Mouse (Mus musculus): Measurements from ENCODE around the gene Dner. TPM values are rescaled to one million over a fixed set of nuclear protein-coding genes. Genes with fewer than 3 reads are reported as not detected.

Gene Dner
- polyA plus RNA-seq, 1 experiment from 2014 or later, result 244 TPM

- DNase-seq, result no peak
- H3K4me1 ChIP-seq (ENCODE audit: control insufficient read depth, insufficient read depth, low read length), result peaks cover 6% of the 10 kb centered on the region; the same call in 1 of the 2 replicates
- ATAC-seq (ENCODE audit: low FRiP score, low TSS enrichment), result no peak
- H3K27me3 ChIP-seq (ENCODE audit: control insufficient read depth, insufficient read depth, low read length), result no peaks in the 10 kb centered on the region
- peaks cover 11% of the 10 kb centered on the region; the same call in 1 of the 2 replicates for H3K36me3 ChIP-seq (ENCODE audit: control insufficient read depth, insufficient read depth, low read length)
- no peaks in the 10 kb centered on the region for H3K9me3 ChIP-seq (ENCODE audit: control insufficient read depth, low read length)
- no peak overlapping the region for H3K4me3 ChIP-seq (replicated peaks; ENCODE audit: low read depth, low read length)
- no peak overlapping the region for H3K4me2 ChIP-seq (ENCODE audit: low read length)
- 47% methylated on average over 2 of the region's 2 CpGs for WGBS
- H3K9ac ChIP-seq (replicated peaks; ENCODE audit: low read length), result no peak overlapping the region
- H3K27ac ChIP-seq (replicated peaks; ENCODE audit: low read depth, low read length), result no peak overlapping the region
These were observed 276.6 kb downstream of the Dner start for GRCm38 (mm10) chr1:84419416-84419815.

GRCm38 (mm10) chr1:84418511-84418910 lies 277.5 kb downstream of the Dner start:
- H3K9ac ChIP-seq (replicated peaks; ENCODE audit: low read length), result no peak overlapping the region
- ATAC-seq (ENCODE audit: low FRiP score, low TSS enrichment) (no peak), DNase-seq (peak; percentile 36)
- no peak overlapping the region for H3K4me3 ChIP-seq (replicated peaks; ENCODE audit: low read depth, low read length)
- WGBS, result 42% methylated on average over 9 of the region's 9 CpGs
- no peaks in the 10 kb centered on the region for H3K9me3 ChIP-seq (ENCODE audit: control insufficient read depth, low read length)
- no peak overlapping the region; the same call in 1 of the 2 replicates for H3K27ac ChIP-seq (replicated peaks; ENCODE audit: low read depth, low read length)
- no peaks in the 10 kb centered on the region for H3K27me3 ChIP-seq (ENCODE audit: control insufficient read depth, insufficient read depth, low read length)
- no peak overlapping the region for H3K4me2 ChIP-seq (ENCODE audit: low read length)
- H3K36me3 ChIP-seq (ENCODE audit: control insufficient read depth, insufficient read depth, low read length), result peaks cover 11% of the 10 kb centered on the region; the same call in 1 of the 2 replicates
- H3K4me1 ChIP-seq (ENCODE audit: control insufficient read depth, insufficient read depth, low read length), result peaks cover 6% of the 10 kb centered on the region; the same call in 1 of the 2 replicates

GRCm38 (mm10) chr1:84417761-84418238 lies 278.2 kb downstream of the Dner start:
- Histone ChIP-seq H3K36me3 (ENCODE audit: control insufficient read depth, insufficient read depth, low read length) (peaks cover 11% of the 10 kb centered on the region; the same call in 1 of the 2 replicates), H3K27ac (replicated peaks; ENCODE audit: low read depth, low read length) (no peak overlapping the region), H3K4me1 (ENCODE audit: control insufficient read depth, insufficient read depth, low read length) (peaks cover 6% of the 10 kb centered on the region; the same call in 1 of the 2 replicates), H3K9ac (replicated peaks; ENCODE audit: low read length) (no peak overlapping the region), H3K9me3 (ENCODE audit: control insufficient read depth, low read length) (no peaks in the 10 kb centered on the region), H3K27me3 (ENCODE audit: control insufficient read depth, insufficient read depth, low read length) (no peaks in the 10 kb centered on the region), H3K4me3 (replicated peaks; ENCODE audit: low read depth, low read length) (no peak overlapping the region), H3K4me2 (ENCODE audit: low read length) (no peak overlapping the region)
- ATAC-seq (ENCODE audit: low FRiP score, low TSS enrichment), result no peak
- peak; percentile 38 for DNase-seq
- WGBS, result 53% methylated on average over 9 of the region's 9 CpGs

- Histone ChIP-seq H3K4me3 (replicated peaks; ENCODE audit: low read depth, low read length) (no peak overlapping the region), H3K27me3 (ENCODE audit: control insufficient read depth, insufficient read depth, low read length) (no peaks in the 10 kb centered on the region), H3K36me3 (ENCODE audit: control insufficient read depth, insufficient read depth, low read length) (peaks cover 11% of the 10 kb centered on the region; the same call in 1 of the 2 replicates), H3K9ac (replicated peaks; ENCODE audit: low read length) (no peak overlapping the region), H3K4me1 (ENCODE audit: control insufficient read depth, insufficient read depth, low read length) (peaks cover 6% of the 10 kb centered on the region; the same call in 1 of the 2 replicates), H3K9me3 (ENCODE audit: control insufficient read depth, low read length) (no peaks in the 10 kb centered on the region), H3K4me2 (ENCODE audit: low read length) (no peak overlapping the region), H3K27ac (replicated peaks; ENCODE audit: low read depth, low read length) (no peak overlapping the region)
- WGBS, result 37% methylated on average over 6 of the region's 6 CpGs
- DNase-seq (no peak), ATAC-seq (ENCODE audit: low FRiP score, low TSS enrichment) (no peak)
These were observed 278.7 kb downstream of the Dner start for GRCm38 (mm10) chr1:84417276-84417675.

- H3K27ac ChIP-seq (replicated peaks; ENCODE audit: low read depth, low read length), result no peak overlapping the region
- H3K4me1 ChIP-seq (ENCODE audit: control insufficient read depth, insufficient read depth, low read length), result peaks cover 6% of the 10 kb centered on the region; the same call in 1 of the 2 replicates
- H3K9me3 ChIP-seq (ENCODE audit: control insufficient read depth, low read length), result no peaks in the 10 kb centered on the region
- H3K36me3 ChIP-seq (ENCODE audit: control insufficient read depth, insufficient read depth, low read length), result peaks cover 11% of the 10 kb centered on the region; the same call in 1 of the 2 replicates
- H3K4me3 ChIP-seq (replicated peaks; ENCODE audit: low read depth, low read length), result no peak overlapping the region
- DNase-seq, result no peak
- no peak overlapping the region for H3K4me2 ChIP-seq (ENCODE audit: low read length)
- 87% methylated on average over 3 of the region's 3 CpGs for WGBS
- no peak for ATAC-seq (ENCODE audit: low FRiP score, low TSS enrichment)
- H3K27me3 ChIP-seq (ENCODE audit: control insufficient read depth, insufficient read depth, low read length), result no peaks in the 10 kb centered on the region
- no peak overlapping the region for H3K9ac ChIP-seq (replicated peaks; ENCODE audit: low read length)
These were observed 281.6 kb downstream of the Dner start for GRCm38 (mm10) chr1:84414464-84414863.

GRCm38 (mm10) chr1:84409514-84409913 lies 286.5 kb downstream of the Dner start:
- ATAC-seq (ENCODE audit: low FRiP score, low TSS enrichment) (no peak), DNase-seq (no peak)
- H3K9me3 ChIP-seq (ENCODE audit: control insufficient read depth, low read length), result no peaks in the 10 kb centered on the region
- 87% methylated on average over 2 of the region's 2 CpGs for WGBS
- H3K9ac ChIP-seq (replicated peaks; ENCODE audit: low read length), result no peak overlapping the region
- no peaks in the 10 kb centered on the region for H3K27me3 ChIP-seq (ENCODE audit: control insufficient read depth, insufficient read depth, low read length)
- H3K4me3 ChIP-seq (replicated peaks; ENCODE audit: low read depth, low read length), result no peak overlapping the region
- H3K36me3 ChIP-seq (ENCODE audit: control insufficient read depth, insufficient read depth, low read length), result no peaks in the 10 kb centered on the region
- peaks cover 2% of the 10 kb centered on the region; the same call in 1 of the 2 replicates for H3K4me1 ChIP-seq (ENCODE audit: control insufficient read depth, insufficient read depth, low read length)
- no peak overlapping the region for H3K4me2 ChIP-seq (ENCODE audit: low read length)
- H3K27ac ChIP-seq (replicated peaks; ENCODE audit: low read depth, low read length), result no peak overlapping the region

GRCm38 (mm10) chr1:84408873-84409272 lies 287.1 kb downstream of the Dner start:
- Histone ChIP-seq H3K4me1 (ENCODE audit: control insufficient read depth, insufficient read depth, low read length) (peaks cover 2% of the 10 kb centered on the region; the same call in 1 of the 2 replicates), H3K4me2 (ENCODE audit: low read length) (no peak overlapping the region), H3K27ac (replicated peaks; ENCODE audit: low read depth, low read length) (no peak overlapping the region), H3K9ac (replicated peaks; ENCODE audit: low read length) (no peak overlapping the region), H3K36me3 (ENCODE audit: control insufficient read depth, insufficient read depth, low read length) (no peaks in the 10 kb centered on the region), H3K4me3 (replicated peaks; ENCODE audit: low read depth, low read length) (no peak overlapping the region), H3K27me3 (ENCODE audit: control insufficient read depth, insufficient read depth, low read length) (no peaks in the 10 kb centered on the region), H3K9me3 (ENCODE audit: control insufficient read depth, low read length) (no peaks in the 10 kb centered on the region)
- 79% methylated on average over 2 of the region's 2 CpGs for WGBS
- DNase-seq (no peak), ATAC-seq (ENCODE audit: low FRiP score, low TSS enrichment) (no peak)

GRCm38 (mm10) chr1:84406891-84407290 lies 289.1 kb downstream of the Dner start:
- DNase-seq (no peak), ATAC-seq (ENCODE audit: low FRiP score, low TSS enrichment) (no peak)
- Histone ChIP-seq H3K27ac (replicated peaks; ENCODE audit: low read depth, low read length) (no peak overlapping the region), H3K4me3 (replicated peaks; ENCODE audit: low read depth, low read length) (no peak overlapping the region), H3K9me3 (ENCODE audit: control insufficient read depth, low read length) (no peaks in the 10 kb centered on the region), H3K36me3 (ENCODE audit: control insufficient read depth, insufficient read depth, low read length) (no peaks in the 10 kb centered on the region), H3K9ac (replicated peaks; ENCODE audit: low read length) (no peak overlapping the region), H3K4me1 (ENCODE audit: control insufficient read depth, insufficient read depth, low read length) (peaks cover 2% of the 10 kb centered on the region; the same call in 1 of the 2 replicates), H3K27me3 (ENCODE audit: control insufficient read depth, insufficient read depth, low read length) (no peaks in the 10 kb centered on the region), H3K4me2 (ENCODE audit: low read length) (no peak overlapping the region)
- WGBS, result 91% methylated on average over 4 of the region's 4 CpGs

GRCm38 (mm10) chr1:84405551-84406290 lies 290.3 kb downstream of the Dner start:
- Histone ChIP-seq H3K4me2 (ENCODE audit: low read length) (no peak overlapping the region), H3K36me3 (ENCODE audit: control insufficient read depth, insufficient read depth, low read length) (no peaks in the 10 kb centered on the region), H3K9me3 (ENCODE audit: control insufficient read depth, low read length) (no peaks in the 10 kb centered on the region), H3K9ac (replicated peaks; ENCODE audit: low read length) (no peak overlapping the region), H3K4me3 (replicated peaks; ENCODE audit: low read depth, low read length) (no peak overlapping the region), H3K4me1 (ENCODE audit: control insufficient read depth, insufficient read depth, low read length) (peaks cover 2% of the 10 kb centered on the region; the same call in 1 of the 2 replicates), H3K27ac (replicated peaks; ENCODE audit: low read depth, low read length) (no peak overlapping the region), H3K27me3 (ENCODE audit: control insufficient read depth, insufficient read depth, low read length) (no peaks in the 10 kb centered on the region)
- DNase-seq (no peak), ATAC-seq (ENCODE audit: low FRiP score, low TSS enrichment) (no peak)
- WGBS, result 82% methylated on average over 5 of the region's 5 CpGs
